Mouse (Mus musculus) ES-Bruce4 (cell line): ENCODE results near the gene Tex33.

Experiments
- CTCF ChIP-seq: IDR thresholded peaks from one replicate; pipeline ENCODE4 v1.8.1; 2011; ENCODE audit warnings: low read depth, low read length
- EP300 ChIP-seq: IDR thresholded peaks from 2 replicates; pipeline ENCODE4 v1.6.1; 2011; ENCODE audit warnings: low read depth, low read length; ENCODE audit not compliant: insufficient read depth
- POLR2A ChIP-seq: IDR thresholded peaks from one replicate; pipeline ENCODE4 v1.8.1; 2011; ENCODE audit warnings: low read length; ENCODE audit not compliant: insufficient read depth

- no peak for TF ChIP-seq CTCF
- TF ChIP-seq EP300 = no peak
- no peak for TF ChIP-seq POLR2A
Measured at GRCm38 (mm10) chr15:78429139-78429459, 33.4 kb upstream of the Tex33 start.
